Mouse (Mus musculus): ENCODE measurements around the gene Slc25a47. TPM values are rescaled to one million over a fixed set of nuclear protein-coding genes. Genes with fewer than 3 reads are reported as not detected.

The Slc25a47 gene
- polyA plus RNA-seq (2015; fragmentation: Nextera tagmentation; extraction: Ambion mirVana) = 12.1 and 12.3 TPM in 2 replicates

DNA sequence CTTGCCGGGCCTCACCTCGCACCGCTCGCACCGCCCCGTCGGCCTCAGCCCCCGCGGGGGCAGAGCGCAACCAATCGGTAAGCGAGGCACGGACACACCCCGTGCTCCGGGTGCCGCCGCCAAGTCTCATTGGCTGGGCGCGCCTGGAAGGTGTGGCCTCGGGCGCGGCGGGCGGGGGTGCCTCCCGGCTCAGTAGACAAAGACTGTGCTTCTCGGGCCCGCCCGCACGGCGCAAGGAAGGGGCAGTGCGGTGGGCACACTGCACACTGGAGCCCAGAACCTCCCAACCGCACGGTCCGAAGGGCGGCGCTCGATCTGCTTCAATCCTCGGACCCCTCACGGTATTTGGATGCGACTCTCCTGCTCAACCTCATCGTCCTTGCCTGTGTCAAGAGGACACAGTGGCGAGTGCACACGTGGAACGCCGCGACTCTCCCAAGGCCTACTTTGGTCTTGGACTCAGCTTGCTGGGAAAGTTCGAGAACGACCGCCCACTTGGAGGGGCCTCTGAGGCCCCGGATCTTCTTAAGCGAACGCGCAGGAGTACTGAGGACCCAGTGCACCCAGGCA lies at the start of gene Slc25a47, which contains the start of gene Slc25a29:
Gene Slc25a47 (plus strand): TSS at position 207 of the 570 bp plus-strand sequence.
Gene Slc25a29 (minus strand): TSS at position 44 of the 570 bp plus-strand sequence.
- WGBS = under 1% methylated on average over 53 of the region's 53 CpGs
- peak; percentile 98 for ATAC-seq (ENCODE audit: low read depth)
- peak within 1 kb of the TSS; percentile 77 for H3K4me2 ChIP-seq
- peak within 1 kb of the TSS; percentile 67 for H3K4me3 ChIP-seq
- peak within 1 kb of the TSS; percentile 84 for H3K9ac ChIP-seq
- peak within 1 kb of the TSS; percentile 86 for H3K27ac ChIP-seq (replicated peaks)
- H3K9me3 ChIP-seq = no peaks in the 10 kb centered on the region
- peaks cover 67% of the 10 kb centered on the region for H3K4me1 ChIP-seq (replicated peaks)
- H3K36me3 ChIP-seq = peaks cover 2% of the 10 kb centered on the region; the same call in 1 of the 2 replicates
- peaks cover 6% of the 10 kb centered on the region; the same call in 1 of the 2 replicates for H3K27me3 ChIP-seq

DNA sequence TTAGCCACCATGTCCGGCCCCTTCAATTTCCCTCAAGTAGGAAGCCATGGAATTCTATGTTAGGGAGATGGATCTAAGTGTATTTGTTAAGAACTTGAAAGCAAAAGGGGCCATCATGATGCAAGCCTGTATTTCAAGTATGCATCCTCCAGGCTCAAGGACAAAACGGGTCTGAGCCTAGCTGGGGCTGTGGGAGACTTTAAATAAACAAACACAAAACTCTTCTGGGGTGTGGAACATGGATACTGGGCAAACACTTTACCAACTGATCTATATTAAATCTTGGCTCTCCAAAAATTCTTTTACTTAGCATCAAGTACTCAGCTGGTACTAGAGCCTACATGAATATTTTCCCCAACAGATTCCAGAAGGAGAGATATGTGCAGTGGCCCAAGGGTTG lies 48.5 kb upstream of the Slc25a47 start:
- no peak for ATAC-seq (ENCODE audit: low read depth)
- Histone ChIP-seq H3K4me2 (no peak overlapping the region), H3K27me3 (no peaks in the 10 kb centered on the region), H3K36me3 (peaks cover 15% of the 10 kb centered on the region; the same call in 1 of the 2 replicates), H3K4me1 (replicated peaks) (peaks cover 15% of the 10 kb centered on the region), H3K9ac (no peak overlapping the region), H3K27ac (replicated peaks) (no peak overlapping the region), H3K9me3 (peaks cover 8% of the 10 kb centered on the region; the same call in 1 of the 2 replicates), H3K4me3 (no peak overlapping the region)
- 95% methylated on average over 2 of the region's 2 CpGs for WGBS

DNA sequence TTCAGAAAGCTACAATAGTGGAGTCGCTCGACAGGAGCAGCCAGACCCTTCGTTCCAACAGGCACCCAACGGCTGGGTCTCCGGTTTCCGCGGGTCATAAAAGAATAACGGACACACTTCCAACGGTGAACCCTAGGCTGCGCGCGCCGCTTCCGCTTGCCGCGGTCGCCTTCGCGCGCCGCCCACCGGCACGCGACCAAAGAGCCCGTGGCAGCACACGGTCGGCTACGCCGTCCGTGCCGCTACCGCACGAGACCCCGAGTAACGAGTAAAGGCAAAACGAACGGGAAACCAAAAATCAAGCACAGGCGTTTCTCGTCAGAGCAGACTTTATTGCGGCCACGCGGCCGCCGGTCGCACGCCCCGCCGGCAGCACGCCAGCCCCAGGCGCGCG lies 43.7 kb upstream of the Slc25a47 start:
- no peaks in the 10 kb centered on the region for H3K27me3 ChIP-seq
- H3K27ac ChIP-seq (replicated peaks) = peak overlapping the region; percentile 98
- H3K9me3 ChIP-seq = no peaks in the 10 kb centered on the region
- peak; percentile 24 for ATAC-seq (ENCODE audit: low read depth)
- under 1% methylated on average over 52 of the region's 52 CpGs for WGBS
- peak overlapping the region; percentile 100 for H3K4me3 ChIP-seq
- peak overlapping the region; percentile 63 for H3K4me2 ChIP-seq
- H3K4me1 ChIP-seq (replicated peaks) = peaks cover 40% of the 10 kb centered on the region
- H3K9ac ChIP-seq = peak overlapping the region; percentile 86
- no peaks in the 10 kb centered on the region for H3K36me3 ChIP-seq

DNA sequence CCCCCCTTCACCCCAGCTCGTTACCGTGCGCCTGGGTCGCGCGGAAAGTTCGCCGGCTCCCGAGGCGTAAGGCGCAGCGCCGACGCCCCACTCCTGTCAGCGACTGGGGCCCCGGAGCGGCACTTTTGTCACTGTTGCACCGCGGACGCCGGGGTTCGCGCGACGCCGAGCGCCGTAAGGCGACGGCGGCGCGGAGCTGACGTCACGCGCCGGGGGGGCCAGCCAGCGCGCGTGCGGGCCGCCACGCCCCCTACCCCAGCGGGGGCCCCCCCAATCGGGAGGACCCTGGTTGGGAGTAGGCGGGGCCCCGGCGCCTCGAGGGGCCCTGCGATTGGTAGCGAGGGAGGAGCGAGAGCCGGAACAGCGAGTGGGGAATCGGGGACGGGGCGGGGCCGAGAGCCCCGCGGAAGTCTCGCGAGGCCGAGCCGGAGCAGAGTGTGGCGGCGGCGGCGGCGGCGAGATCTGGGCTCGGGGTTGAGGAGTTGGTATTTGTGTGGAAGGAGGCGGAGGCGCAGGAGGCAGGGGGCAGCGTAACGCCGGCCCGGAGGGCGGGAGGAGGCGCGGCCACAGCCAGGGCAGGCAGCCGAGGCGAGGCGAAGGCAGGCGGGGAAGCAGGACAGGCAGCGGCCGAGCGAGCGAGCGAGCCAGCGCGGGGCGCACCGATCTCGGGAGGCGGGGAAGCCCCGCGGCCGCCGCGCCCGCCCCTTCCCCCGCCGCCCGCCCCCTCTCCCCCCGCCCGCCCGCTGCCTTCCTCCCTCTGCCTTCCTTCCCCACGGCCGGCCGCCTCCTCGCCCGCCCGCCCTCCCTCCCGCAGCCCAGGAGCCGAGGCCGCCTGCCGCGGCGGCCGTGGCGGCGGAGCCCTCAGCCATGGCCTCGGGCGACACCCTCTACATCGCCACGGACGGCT lies 43.0 kb upstream of the Slc25a47 start, which contains the start of gene Yy1:
Gene Yy1 (plus strand): TSS at position 428 of the 907 bp plus-strand sequence.
- H3K4me2 ChIP-seq = peak within 1 kb of the TSS; percentile 89
- H3K4me3 ChIP-seq = peak within 1 kb of the TSS; percentile 100
- H3K36me3 ChIP-seq = no peaks in the 10 kb centered on the region
- no peaks in the 10 kb centered on the region for H3K27me3 ChIP-seq
- H3K4me1 ChIP-seq (replicated peaks) = peaks cover 42% of the 10 kb centered on the region
- H3K9ac ChIP-seq = peak within 1 kb of the TSS; percentile 97
- ATAC-seq (ENCODE audit: low read depth) = peak; percentile 92
- no peaks in the 10 kb centered on the region for H3K9me3 ChIP-seq
- WGBS = under 1% methylated on average over 87 of the region's 127 CpGs
- H3K27ac ChIP-seq (replicated peaks) = peak within 1 kb of the TSS; percentile 98

DNA sequence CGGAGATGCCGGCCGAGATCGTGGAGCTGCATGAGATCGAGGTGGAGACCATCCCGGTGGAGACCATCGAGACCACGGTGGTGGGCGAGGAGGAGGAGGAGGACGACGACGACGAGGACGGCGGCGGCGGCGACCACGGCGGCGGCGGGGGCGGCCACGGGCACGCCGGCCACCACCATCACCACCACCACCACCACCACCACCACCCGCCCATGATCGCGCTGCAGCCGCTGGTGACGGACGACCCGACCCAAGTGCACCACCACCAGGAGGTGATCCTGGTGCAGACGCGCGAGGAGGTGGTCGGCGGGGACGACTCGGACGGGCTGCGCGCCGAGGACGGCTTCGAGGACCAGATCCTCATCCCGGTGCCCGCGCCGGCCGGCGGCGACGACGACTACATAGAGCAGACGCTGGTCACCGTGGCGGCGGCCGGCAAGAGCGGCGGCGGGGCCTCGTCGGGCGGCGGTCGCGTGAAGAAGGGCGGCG lies 42.3 kb upstream of the Slc25a47 start:
- 0% methylated on average over 43 of the region's 71 CpGs for WGBS
- peak overlapping the region; percentile 89 for H3K4me2 ChIP-seq
- peak overlapping the region; percentile 98 for H3K27ac ChIP-seq (replicated peaks)
- H3K9ac ChIP-seq = peak overlapping the region; percentile 97
- H3K36me3 ChIP-seq = no peaks in the 10 kb centered on the region
- H3K4me1 ChIP-seq (replicated peaks) = peaks cover 48% of the 10 kb centered on the region
- ATAC-seq (ENCODE audit: low read depth) = peak; percentile 17
- peak overlapping the region; percentile 100 for H3K4me3 ChIP-seq
- no peaks in the 10 kb centered on the region for H3K9me3 ChIP-seq
- no peaks in the 10 kb centered on the region for H3K27me3 ChIP-seq

DNA sequence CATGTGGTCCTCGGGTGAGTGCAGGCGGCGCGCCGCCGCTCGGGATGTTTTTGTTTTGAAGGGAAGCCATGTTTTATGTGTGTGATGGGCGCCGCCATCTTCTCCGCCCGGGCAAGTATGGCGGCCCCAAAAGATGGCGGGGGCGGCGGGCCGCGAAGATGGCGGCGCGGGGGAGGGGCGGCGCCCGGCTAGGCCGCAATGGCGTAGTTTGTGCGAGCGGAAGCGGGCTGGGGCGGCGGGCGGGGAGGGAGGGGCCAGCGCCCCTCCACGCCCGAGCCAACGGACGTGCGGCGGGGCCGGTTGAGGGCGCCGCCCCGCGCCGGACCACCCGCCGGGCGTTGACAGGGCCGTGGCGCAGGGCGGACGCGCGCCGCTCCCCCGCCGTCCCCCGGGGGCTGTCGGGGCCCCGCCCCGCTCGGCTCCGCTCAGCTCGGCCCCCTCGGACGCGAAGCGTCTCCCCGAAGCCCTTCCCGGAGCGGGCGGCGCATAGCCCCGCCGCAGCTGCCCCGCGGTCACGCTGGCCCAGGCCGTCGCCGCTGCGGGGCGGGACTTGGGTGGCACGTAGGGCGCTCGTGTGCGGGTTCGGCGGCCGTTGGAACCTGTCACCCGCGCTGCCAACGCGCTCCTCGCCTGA lies 41.7 kb upstream of the Slc25a47 start:
- Histone ChIP-seq H3K4me3 (peak overlapping the region; percentile 100), H3K36me3 (no peaks in the 10 kb centered on the region), H3K4me1 (replicated peaks) (peaks cover 54% of the 10 kb centered on the region), H3K4me2 (peak overlapping the region; percentile 89), H3K27ac (replicated peaks) (peak overlapping the region; percentile 98), H3K9ac (peak overlapping the region; percentile 97), H3K9me3 (no peaks in the 10 kb centered on the region), H3K27me3 (no peaks in the 10 kb centered on the region)
- WGBS = under 1% methylated on average over 79 of the region's 94 CpGs
- peak; percentile 72 for ATAC-seq (ENCODE audit: low read depth)

- no peak for ATAC-seq (ENCODE audit: low read depth)
- H3K27me3 ChIP-seq = no peaks in the 10 kb centered on the region
- peak overlapping the region; percentile 89 for H3K4me2 ChIP-seq
- H3K9ac ChIP-seq = peak overlapping the region; percentile 97
- no peaks in the 10 kb centered on the region for H3K9me3 ChIP-seq
- peak overlapping the region; percentile 100 for H3K4me3 ChIP-seq
- H3K27ac ChIP-seq (replicated peaks) = peak overlapping the region; percentile 98
- peaks cover 59% of the 10 kb centered on the region for H3K4me1 ChIP-seq (replicated peaks)
- WGBS = 22% methylated on average over 9 of the region's 9 CpGs
- no peaks in the 10 kb centered on the region for H3K36me3 ChIP-seq
These were observed 40.8 kb upstream of the Slc25a47 start for GRCm38 (mm10) chr12:108794979-108795537.

- Histone ChIP-seq H3K36me3 (0 out of 2 replicates have a peak, but pooled peaks cover 3% of the 10 kb centered on the region), H3K4me1 (replicated peaks) (peaks cover 64% of the 10 kb centered on the region)
- WGBS = 73% methylated on average over 2 of the region's 2 CpGs
These were observed 34.2 kb upstream of the Slc25a47 start for GRCm38 (mm10) chr12:108801613-108802012.

GRCm38 (mm10) chr12:108804388-108804787 lies 31.5 kb upstream of the Slc25a47 start:
- no peak overlapping the region for H3K4me2 ChIP-seq
- no peak overlapping the region for H3K4me3 ChIP-seq
- H3K9ac ChIP-seq = no peak overlapping the region
- no peaks in the 10 kb centered on the region for H3K27me3 ChIP-seq
- H3K9me3 ChIP-seq = no peaks in the 10 kb centered on the region
- 93% methylated on average over 2 of the region's 2 CpGs for WGBS
- H3K36me3 ChIP-seq = peaks cover 22% of the 10 kb centered on the region; the same call in 1 of the 2 replicates
- H3K27ac ChIP-seq (replicated peaks) = no peak overlapping the region
- no peak for ATAC-seq (ENCODE audit: low read depth)
- H3K4me1 ChIP-seq (replicated peaks) = peaks cover 49% of the 10 kb centered on the region

More at GRCm38 (mm10) chr12:108801613-108802012, 34.2 kb upstream of the Slc25a47 start:
- H3K4me3 ChIP-seq = no peak overlapping the region
- H3K27ac ChIP-seq (replicated peaks) = no peak overlapping the region
- H3K4me2 ChIP-seq = no peak overlapping the region
- H3K9ac ChIP-seq = no peak overlapping the region
- ATAC-seq (ENCODE audit: low read depth) = no peak
- no peaks in the 10 kb centered on the region for H3K27me3 ChIP-seq
- H3K9me3 ChIP-seq = no peaks in the 10 kb centered on the region

GRCm38 (mm10) chr12:108808465-108808864 lies 27.4 kb upstream of the Slc25a47 start:
- H3K9me3 ChIP-seq = no peaks in the 10 kb centered on the region

GRCm38 (mm10) chr12:108809771-108810170 lies 26.1 kb upstream of the Slc25a47 start:
- Histone ChIP-seq H3K27ac (replicated peaks) (no peak overlapping the region), H3K9ac (no peak overlapping the region), H3K36me3 (peaks cover 26% of the 10 kb centered on the region), H3K27me3 (no peaks in the 10 kb centered on the region), H3K4me1 (replicated peaks) (peaks cover 19% of the 10 kb centered on the region), H3K4me2 (no peak overlapping the region), H3K9me3 (no peaks in the 10 kb centered on the region), H3K4me3 (no peak overlapping the region)
- no peak for ATAC-seq (ENCODE audit: low read depth)
- 85% methylated on average over 1 of the region's 1 CpGs for WGBS

More at GRCm38 (mm10) chr12:108808465-108808864, 27.4 kb upstream of the Slc25a47 start:
- Histone ChIP-seq H3K36me3 (peaks cover 22% of the 10 kb centered on the region), H3K4me1 (replicated peaks) (peaks cover 29% of the 10 kb centered on the region), H3K9ac (no peak overlapping the region), H3K27ac (replicated peaks) (no peak overlapping the region), H3K4me2 (no peak overlapping the region), H3K4me3 (no peak overlapping the region), H3K27me3 (no peaks in the 10 kb centered on the region)
- ATAC-seq (ENCODE audit: low read depth) = no peak
- 93% methylated on average over 2 of the region's 2 CpGs for WGBS

Measured in neural tube, embryonic 13.5 days (tissue).